Mouse (Mus musculus) neural tube, embryonic 11.5 days (tissue): ENCODE results near the gene C8a. TPM values are rescaled to one million over a fixed set of nuclear protein-coding genes. Genes with fewer than 3 reads are reported as not detected.

Source experiments
- ATAC-seq: fragments of 200-750 bp; cut with Nextera tagmentation; 2 replicates; pipeline ENCODE4 v1.8.0; 2017; ENCODE audit warnings: moderate number of reproducible peaks, mild to moderate bottlenecking, moderate TSS enrichment, moderate library complexity; ENCODE audit not compliant: insufficient read depth, low FRiP score, low TSS enrichment
- DNase-seq: peaks from one replicate; pipeline ENCODE4 v3.0.0-alpha.2; 2015; ENCODE audit warnings: low spot score
- H3K27ac ChIP-seq: fragments of 300-500 bp; sonication (generic); 2 replicates; pipeline ENCODE4 v1.5.1; 2014; ENCODE audit warnings: low read depth, mild to moderate bottlenecking, low read length
- H3K27me3 ChIP-seq: fragments of 300-500 bp; sonication (generic); 2 replicates; pipeline ENCODE4 v1.6.1; 2014; ENCODE audit warnings: mild to moderate bottlenecking, low read length, mixed read lengths; ENCODE audit not compliant: control insufficient read depth, insufficient read depth
- H3K36me3 ChIP-seq: fragments of 300-500 bp; sonication (generic); 2 replicates; pipeline ENCODE4 v1.6.1; 2014; ENCODE audit warnings: mild to moderate bottlenecking, low read length, moderate library complexity, mixed read lengths; ENCODE audit not compliant: control insufficient read depth, insufficient read depth
- H3K4me1 ChIP-seq: fragments of 300-500 bp; sonication (generic); 2 replicates; pipeline ENCODE4 v1.6.1; 2014; ENCODE audit warnings: low read length, mixed read lengths; ENCODE audit not compliant: control insufficient read depth, insufficient read depth
- H3K4me2 ChIP-seq: fragments of 300-500 bp; sonication (generic); 2 replicates; pipeline ENCODE4 v1.6.1; 2014; ENCODE audit warnings: low read depth, mild to moderate bottlenecking, moderate library complexity
- H3K4me3 ChIP-seq: fragments of 300-500 bp; sonication (generic); 2 replicates; pipeline ENCODE4 v1.5.1; 2014; ENCODE audit warnings: low read depth, low read length
- H3K9ac ChIP-seq: fragments of 300-500 bp; sonication (generic); 2 replicates; pipeline ENCODE4 v1.6.1; 2014; ENCODE audit warnings: mild to moderate bottlenecking, low read length
- H3K9me3 ChIP-seq: fragments of 300-500 bp; sonication (generic); 2 replicates; pipeline ENCODE4 v1.6.1; 2016; ENCODE audit warnings: low read length; ENCODE audit not compliant: control insufficient read depth
- WGBS: fragments of 180-500 bp; shearing (Covaris S2); extraction: QIAGEN DNeasy Blood & Tissue Kit; methylation state at CpG from one replicate; pipeline ENCODE4 v1.1.7; 2014; 5-methylcytosine and 5-hydroxymethylcytosine counted together
- polyA plus RNA-seq: library from polyadenylated mRNA; unstranded; fragments of >200 nt; fragmentation: Nextera tagmentation; extraction: Ambion mirVana; gene quantifications from 2 replicates; pipeline ENCODE4 v1.2.1, GENCODE M21; 2014

Gene C8a
- polyA plus RNA-seq, result 0.11 TPM in 1 of 2 replicates, not detected in the other

DNA sequence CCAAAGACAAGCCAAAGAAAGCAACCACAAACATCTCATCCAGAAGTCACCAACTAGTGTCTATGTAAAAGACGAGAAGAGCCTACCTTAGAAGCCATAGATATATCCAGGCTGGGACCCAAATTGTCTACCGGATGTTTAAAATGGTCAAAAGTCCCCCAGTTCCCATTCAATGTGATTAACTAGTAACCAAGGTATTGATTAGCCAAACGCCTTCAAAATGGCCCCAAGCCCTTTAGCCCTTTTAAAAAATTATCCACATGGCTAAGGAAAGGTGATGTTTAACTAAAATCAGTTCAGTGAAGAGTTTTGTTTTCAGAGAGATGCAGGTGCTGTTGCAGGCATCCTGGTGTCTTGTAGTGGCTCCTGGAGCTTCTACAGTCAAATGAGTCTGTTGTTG lies at the start of gene C8a:
TSS of gene C8a (minus strand) at position 76 of the 400 bp plus-strand sequence.
- no peak for ATAC-seq
- Histone ChIP-seq H3K4me1 (no peaks in the 10 kb centered on the region), H3K4me2 (no peak within 1 kb of the TSS), H3K4me3 (no peak within 1 kb of the TSS), H3K9me3 (no peaks in the 10 kb centered on the region), H3K27me3 (no peaks in the 10 kb centered on the region), H3K36me3 (no peaks in the 10 kb centered on the region), H3K27ac (no peak within 1 kb of the TSS), H3K9ac (no peak within 1 kb of the TSS)
- no peak for DNase-seq
- WGBS, result 83% methylated on average over 3 of the region's 3 CpGs

DNA sequence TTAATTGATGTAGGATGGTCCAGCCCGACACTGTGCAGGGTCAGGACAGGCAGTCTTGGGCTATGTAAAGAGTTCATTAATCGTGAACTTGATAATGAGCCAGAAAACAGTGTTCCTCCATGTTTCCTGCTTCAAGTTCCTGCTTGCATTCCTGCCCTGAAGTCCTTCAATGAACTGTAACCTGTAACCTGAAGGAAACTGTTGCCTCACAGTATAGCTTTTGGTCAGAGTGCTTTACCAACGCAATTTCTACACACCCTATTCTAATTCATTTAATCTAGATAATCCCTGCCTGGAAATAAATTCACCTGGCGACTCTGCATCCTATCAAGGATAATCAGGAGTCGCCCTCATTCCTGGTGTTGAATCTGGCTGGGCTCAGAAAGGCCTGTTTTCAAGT lies 49.2 kb upstream of the C8a start:
- Histone ChIP-seq H3K9me3 (no peaks in the 10 kb centered on the region), H3K4me3 (no peak overlapping the region), H3K4me1 (no peaks in the 10 kb centered on the region), H3K27me3 (no peaks in the 10 kb centered on the region), H3K4me2 (no peak overlapping the region), H3K9ac (no peak overlapping the region), H3K27ac (no peak overlapping the region), H3K36me3 (no peaks in the 10 kb centered on the region)
- no peak for DNase-seq
- no peak for ATAC-seq
- WGBS, result 86% methylated on average over 5 of the region's 5 CpGs

GRCm38 (mm10) chr4:104918017-104918416 lies 41.8 kb upstream of the C8a start:
- H3K9ac ChIP-seq, result no peak overlapping the region
- no peak overlapping the region for H3K4me3 ChIP-seq
- H3K4me1 ChIP-seq, result no peaks in the 10 kb centered on the region
- H3K9me3 ChIP-seq, result no peaks in the 10 kb centered on the region
- DNase-seq (no peak), ATAC-seq (no peak)
- H3K36me3 ChIP-seq, result no peaks in the 10 kb centered on the region
- H3K4me2 ChIP-seq, result no peak overlapping the region
- H3K27ac ChIP-seq, result no peak overlapping the region
- H3K27me3 ChIP-seq, result no peaks in the 10 kb centered on the region
- WGBS, result 85% methylated on average over 6 of the region's 6 CpGs

DNA sequence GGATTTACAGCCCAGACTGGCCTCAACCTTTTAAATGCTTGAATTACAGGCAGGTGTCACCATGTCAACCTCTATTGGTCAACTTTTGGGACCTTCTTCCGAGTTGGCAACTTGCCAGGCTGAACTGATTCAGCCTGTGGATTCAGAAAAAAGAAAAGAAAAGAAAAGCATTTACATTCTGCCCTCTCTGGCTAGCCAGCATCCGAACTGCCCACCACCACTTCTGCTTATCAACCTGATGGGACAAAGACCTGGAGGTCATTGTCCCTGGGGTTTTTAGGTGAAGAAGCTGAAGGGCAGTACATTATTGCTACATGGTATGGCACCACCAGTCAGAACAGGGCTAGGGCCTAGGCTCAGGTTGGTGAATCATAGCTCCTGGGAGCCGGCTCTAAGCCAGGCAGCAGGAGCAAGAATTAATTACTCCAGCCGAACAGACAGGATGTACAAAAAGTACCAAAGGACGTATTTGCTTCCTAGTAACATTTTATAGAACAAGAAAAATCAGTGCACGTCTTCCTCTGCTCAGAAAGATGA lies 38.6 kb upstream of the C8a start:
- Histone ChIP-seq H3K27me3 (no peaks in the 10 kb centered on the region), H3K4me1 (no peaks in the 10 kb centered on the region), H3K27ac (no peak overlapping the region), H3K4me2 (no peak overlapping the region), H3K9me3 (no peaks in the 10 kb centered on the region), H3K36me3 (no peaks in the 10 kb centered on the region), H3K9ac (no peak overlapping the region), H3K4me3 (no peak overlapping the region)
- ATAC-seq (no peak), DNase-seq (no peak)
- WGBS, result 79% methylated on average over 6 of the region's 6 CpGs

DNA sequence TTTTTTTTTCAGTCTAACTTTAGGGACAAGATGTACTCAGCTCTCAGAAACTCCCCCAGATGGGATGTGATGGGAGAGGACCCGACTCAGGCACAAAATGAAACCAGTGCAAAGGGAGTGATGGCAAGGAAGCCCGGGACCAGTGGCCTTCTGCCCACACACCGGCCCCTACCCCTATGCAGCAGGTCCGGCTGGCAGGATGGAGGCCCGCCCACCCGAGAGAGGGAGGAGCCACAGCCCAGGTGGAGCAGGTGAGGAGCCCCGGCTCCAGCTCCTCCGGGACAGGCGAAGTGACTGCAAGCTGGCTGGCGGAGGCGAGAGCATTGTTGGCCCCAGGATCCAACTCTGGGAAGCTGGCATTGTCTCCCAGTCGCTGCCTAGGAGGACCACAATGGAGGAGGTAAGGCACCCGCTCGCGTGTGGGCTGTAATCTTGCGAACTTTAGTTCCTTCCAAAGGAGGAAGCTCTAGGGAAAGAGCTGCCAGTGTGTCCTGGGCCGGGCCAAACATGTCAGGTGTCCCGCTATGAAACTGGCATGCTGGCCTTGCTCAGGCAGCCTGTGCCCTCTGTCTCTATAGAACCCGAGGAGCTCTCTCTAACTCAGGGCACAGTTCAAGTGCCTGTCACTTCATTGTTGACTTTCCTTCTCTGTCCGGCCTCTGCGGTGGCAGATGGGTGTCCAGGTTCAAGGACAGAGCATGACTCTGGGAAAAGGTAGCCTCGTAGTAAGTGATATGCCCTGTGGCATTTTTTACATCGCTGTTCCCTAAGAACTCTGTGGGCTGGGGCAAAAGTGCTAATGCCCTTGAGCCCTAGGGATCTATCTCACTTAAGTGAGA lies 37.3 kb upstream of the C8a start, which contains the start of gene Fyb2:
TSS of gene Fyb2 (plus strand) at position 166 of the 839 bp plus-strand sequence.
- Histone ChIP-seq H3K4me3 (no peak within 1 kb of the TSS), H3K9me3 (no peaks in the 10 kb centered on the region), H3K36me3 (no peaks in the 10 kb centered on the region), H3K9ac (no peak within 1 kb of the TSS), H3K27me3 (no peaks in the 10 kb centered on the region), H3K4me2 (peak within 1 kb of the TSS; percentile 22), H3K27ac (no peak within 1 kb of the TSS), H3K4me1 (no peaks in the 10 kb centered on the region)
- 27% methylated on average over 23 of the region's 23 CpGs for WGBS
- DNase-seq, result no peak
- ATAC-seq, result 0 out of 2 replicates have a peak, but pooled peaks have one; percentile 41

DNA sequence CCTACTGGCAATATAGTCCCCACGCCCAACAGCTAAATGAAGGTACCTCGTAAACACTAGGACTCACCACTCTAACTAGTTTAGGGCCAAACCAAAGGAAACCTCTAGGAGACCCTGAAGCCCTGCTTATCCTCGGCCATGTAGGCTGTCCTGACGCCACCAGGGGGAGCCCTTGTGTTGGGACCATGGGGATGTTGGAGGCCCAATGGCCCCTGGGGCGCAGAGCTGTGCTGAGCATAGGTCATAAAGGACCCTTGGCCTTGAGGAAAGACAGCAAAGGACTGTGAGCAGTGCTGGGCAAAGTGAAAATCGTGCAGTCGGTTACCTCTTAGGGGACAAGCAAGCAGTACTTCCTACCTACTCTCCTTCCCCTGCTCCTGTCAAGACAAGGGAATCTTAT lies 35.5 kb upstream of the C8a start:
- no peak overlapping the region for H3K27ac ChIP-seq
- ATAC-seq (peak; percentile 67), DNase-seq (peak; percentile 79)
- no peaks in the 10 kb centered on the region for H3K4me1 ChIP-seq
- H3K27me3 ChIP-seq, result no peaks in the 10 kb centered on the region
- no peak overlapping the region for H3K4me2 ChIP-seq
- H3K9me3 ChIP-seq, result no peaks in the 10 kb centered on the region
- 29% methylated on average over 7 of the region's 7 CpGs for WGBS
- H3K9ac ChIP-seq, result no peak overlapping the region
- no peaks in the 10 kb centered on the region for H3K36me3 ChIP-seq
- no peak overlapping the region for H3K4me3 ChIP-seq

GRCm38 (mm10) chr4:104905049-104905448 lies 28.9 kb upstream of the C8a start:
- 90% methylated on average over 6 of the region's 6 CpGs for WGBS
- no peak for ATAC-seq

GRCm38 (mm10) chr4:104902836-104903235 lies 26.6 kb upstream of the C8a start:
- Histone ChIP-seq H3K27me3 (no peaks in the 10 kb centered on the region), H3K4me2 (no peak overlapping the region), H3K27ac (no peak overlapping the region), H3K9me3 (no peaks in the 10 kb centered on the region), H3K36me3 (no peaks in the 10 kb centered on the region), H3K4me1 (no peaks in the 10 kb centered on the region), H3K4me3 (no peak overlapping the region), H3K9ac (no peak overlapping the region)
- ATAC-seq, result no peak
- 87% methylated on average over 2 of the region's 2 CpGs for WGBS
- DNase-seq, result no peak

More at GRCm38 (mm10) chr4:104905049-104905448, 28.9 kb upstream of the C8a start:
- Histone ChIP-seq H3K9me3 (no peaks in the 10 kb centered on the region), H3K4me2 (no peak overlapping the region), H3K4me3 (no peak overlapping the region), H3K9ac (no peak overlapping the region), H3K27ac (no peak overlapping the region), H3K27me3 (no peaks in the 10 kb centered on the region), H3K36me3 (no peaks in the 10 kb centered on the region), H3K4me1 (no peaks in the 10 kb centered on the region)
- DNase-seq, result no peak
